Mouse (Mus musculus): ENCODE measurements around the gene Hspb6. TPM values are rescaled to one million over a fixed set of nuclear protein-coding genes. Genes with fewer than 3 reads are reported as not detected.

Hspb6 gene
- polyA plus RNA-seq, 1 experiment from 2014 or later: 27.0 TPM

DNA sequence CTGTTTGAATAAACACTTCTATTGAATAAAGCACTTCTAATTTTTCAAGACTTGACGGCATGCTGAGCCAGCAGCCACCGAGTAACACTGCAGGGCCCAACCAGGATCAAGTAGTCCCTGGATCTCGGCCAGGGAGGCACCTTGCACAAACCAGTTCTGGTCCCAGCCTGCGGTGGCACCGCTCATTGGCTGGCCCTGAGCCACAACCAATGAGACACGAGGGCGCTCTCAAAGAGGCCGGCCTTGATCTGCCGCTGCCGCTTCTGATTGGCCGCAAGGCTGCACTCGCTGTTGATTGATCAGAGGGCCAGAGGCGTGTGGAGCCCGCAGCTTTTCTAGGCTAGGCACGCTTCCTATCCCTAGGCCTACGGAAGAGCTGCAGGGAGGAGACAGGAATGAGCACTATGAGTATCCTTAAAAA, 48.0 kb downstream of the Hspb6 start:
- Histone ChIP-seq H3K9me3 (ENCODE audit: low read length) (no peaks in the 10 kb centered on the region), H3K27ac (ENCODE audit: low read length) (peak overlapping the region; percentile 91), H3K4me2 (replicated peaks; ENCODE audit: low read depth, low read length) (no peak overlapping the region), H3K9ac (replicated peaks; ENCODE audit: low read depth) (no peak overlapping the region), H3K4me3 (ENCODE audit: low read depth, low read length) (no peak overlapping the region), H3K36me3 (ENCODE audit: insufficient read depth, low read length) (no peaks in the 10 kb centered on the region), H3K27me3 (replicated peaks; ENCODE audit: insufficient read depth, low read length) (no peaks in the 10 kb centered on the region), H3K4me1 (ENCODE audit: insufficient read depth, low read depth, low read length) (peaks cover 2% of the 10 kb centered on the region; the same call in 1 of the 2 replicates)
- TF ChIP-seq CTCF (IDR thresholded peaks at IDR 0.05) (no peak), EP300 (IDR thresholded peaks at IDR 0.05) (peak; percentile 92)
- WGBS: 2% methylated on average over 16 of the region's 16 CpGs
- peak; percentile 96 for DNase-seq (ENCODE audit: low spot score)
- ATAC-seq: peak; percentile 87

DNA sequence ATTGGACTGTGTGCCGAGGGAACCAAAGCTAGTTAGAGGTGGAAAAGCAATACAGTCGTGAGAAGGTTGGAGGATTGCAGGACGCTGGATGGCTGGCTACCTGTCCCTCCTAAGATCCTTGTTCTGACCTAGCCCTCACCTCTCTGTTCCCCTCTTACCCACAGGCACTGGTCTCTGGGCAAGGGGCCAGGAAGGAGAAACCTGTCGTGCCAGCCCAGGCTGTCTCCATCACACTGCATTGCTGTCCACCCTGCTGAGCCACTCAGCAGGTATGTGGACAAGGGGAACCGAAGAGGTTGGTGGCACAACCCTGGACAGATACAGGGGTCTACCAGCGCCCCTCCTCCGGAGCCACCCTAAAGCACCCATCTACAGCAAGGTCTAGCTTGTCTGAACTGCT, 48.7 kb downstream of the Hspb6 start:
- Histone ChIP-seq H3K4me1 (ENCODE audit: insufficient read depth, low read depth, low read length) (peaks cover 2% of the 10 kb centered on the region; the same call in 1 of the 2 replicates), H3K27me3 (replicated peaks; ENCODE audit: insufficient read depth, low read length) (no peaks in the 10 kb centered on the region), H3K9ac (replicated peaks; ENCODE audit: low read depth) (no peak overlapping the region), H3K4me2 (replicated peaks; ENCODE audit: low read depth, low read length) (no peak overlapping the region), H3K9me3 (ENCODE audit: low read length) (no peaks in the 10 kb centered on the region), H3K27ac (ENCODE audit: low read length) (peak overlapping the region; percentile 91), H3K36me3 (ENCODE audit: insufficient read depth, low read length) (no peaks in the 10 kb centered on the region), H3K4me3 (ENCODE audit: low read depth, low read length) (no peak overlapping the region)
- DNase-seq (ENCODE audit: low spot score) (peak; percentile 88), ATAC-seq (peak; percentile 72)
- peak; percentile 72 for TF ChIP-seq EP300 (IDR thresholded peaks at IDR 0.05)
- no peak for TF ChIP-seq CTCF (IDR thresholded peaks at IDR 0.05)
- 51% methylated on average over 7 of the region's 7 CpGs for WGBS

DNA sequence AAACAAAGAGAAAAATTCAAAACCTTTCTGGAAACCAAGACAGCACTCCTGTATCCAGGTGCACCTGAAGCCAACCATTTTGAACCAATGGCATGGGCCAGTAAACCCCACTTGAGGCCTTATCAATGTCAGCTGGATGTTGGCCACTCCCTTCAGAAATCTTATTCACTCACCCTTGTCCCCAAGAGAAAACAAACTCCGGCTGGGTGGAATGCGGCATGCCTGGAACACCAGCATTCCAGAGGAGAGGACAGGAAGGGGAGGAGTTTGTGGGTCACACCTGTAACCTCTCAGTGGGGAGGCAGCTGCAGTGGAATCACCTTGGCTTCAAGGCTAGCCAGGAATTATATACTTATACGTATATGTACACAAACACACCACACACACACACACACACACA, 50.6 kb downstream of the Hspb6 start:
- Histone ChIP-seq H3K4me2 (replicated peaks; ENCODE audit: low read depth, low read length) (no peak overlapping the region), H3K9me3 (ENCODE audit: low read length) (no peaks in the 10 kb centered on the region), H3K9ac (replicated peaks; ENCODE audit: low read depth) (no peak overlapping the region), H3K27me3 (replicated peaks; ENCODE audit: insufficient read depth, low read length) (no peaks in the 10 kb centered on the region), H3K4me1 (ENCODE audit: insufficient read depth, low read depth, low read length) (no peaks in the 10 kb centered on the region; the same call in 1 of the 2 replicates), H3K36me3 (ENCODE audit: insufficient read depth, low read length) (no peaks in the 10 kb centered on the region), H3K4me3 (ENCODE audit: low read depth, low read length) (no peak overlapping the region), H3K27ac (ENCODE audit: low read length) (peak overlapping the region; percentile 91)
- TF ChIP-seq CTCF (IDR thresholded peaks at IDR 0.05) (no peak), EP300 (IDR thresholded peaks at IDR 0.05) (peak; percentile 99)
- WGBS: 27% methylated on average over 3 of the region's 3 CpGs
- ATAC-seq: peak; percentile 76
- DNase-seq (ENCODE audit: low spot score): peak; percentile 96

DNA sequence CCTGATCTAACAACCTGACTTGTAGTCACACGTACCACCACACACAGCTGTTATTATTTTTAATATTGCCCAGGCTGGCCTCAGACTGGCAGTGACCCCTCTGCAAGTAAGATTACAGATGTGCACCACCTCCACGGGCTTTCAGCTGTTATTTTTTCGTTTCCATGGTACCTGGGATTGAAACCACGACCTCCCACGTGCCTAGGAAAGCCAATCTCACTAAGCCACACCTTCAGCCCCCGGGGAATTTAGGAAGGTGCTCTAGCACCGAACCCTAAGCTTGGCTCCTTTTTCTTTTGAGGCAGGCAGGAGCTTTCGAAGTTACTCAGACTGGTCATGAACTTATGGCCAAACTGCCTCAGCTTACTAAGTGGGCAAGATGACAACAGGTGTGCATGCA, 52.4 kb downstream of the Hspb6 start:
- no peaks in the 10 kb centered on the region for H3K4me1 ChIP-seq (ENCODE audit: insufficient read depth, low read depth, low read length)
- no peak for ATAC-seq
- no peak for TF ChIP-seq CTCF (IDR thresholded peaks at IDR 0.05)
- TF ChIP-seq EP300 (IDR thresholded peaks at IDR 0.05): no peak
- H3K4me3 ChIP-seq (ENCODE audit: low read depth, low read length): no peak overlapping the region
- no peak overlapping the region for H3K27ac ChIP-seq (ENCODE audit: low read length)
- H3K9me3 ChIP-seq (ENCODE audit: low read length): no peaks in the 10 kb centered on the region
- no peaks in the 10 kb centered on the region for H3K27me3 ChIP-seq (replicated peaks; ENCODE audit: insufficient read depth, low read length)
- no peaks in the 10 kb centered on the region for H3K36me3 ChIP-seq (ENCODE audit: insufficient read depth, low read length)
- H3K4me2 ChIP-seq (replicated peaks; ENCODE audit: low read depth, low read length): no peak overlapping the region
- H3K9ac ChIP-seq (replicated peaks; ENCODE audit: low read depth): no peak overlapping the region
- WGBS: 40% methylated on average over 8 of the region's 8 CpGs
- DNase-seq (ENCODE audit: low spot score): no peak

DNA sequence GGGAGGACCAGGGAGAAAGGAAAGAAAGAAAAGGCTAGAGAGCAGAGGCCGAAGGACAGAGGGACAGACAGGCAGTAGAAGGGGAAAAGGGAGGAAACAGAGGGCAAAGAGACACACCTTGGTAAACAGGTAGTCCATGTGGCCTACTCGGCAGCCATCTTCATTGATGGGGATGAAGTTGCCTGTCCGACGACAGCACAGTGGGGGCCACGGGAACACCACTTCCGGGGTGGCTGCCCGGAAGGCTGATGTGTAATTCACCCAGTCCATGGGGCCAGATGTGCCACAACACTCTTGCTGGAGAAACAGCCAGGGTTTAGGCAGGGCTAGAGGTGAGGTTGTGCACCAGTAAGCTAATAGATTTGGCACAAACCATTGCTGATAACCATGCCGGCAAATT, 53.0 kb downstream of the Hspb6 start:
- WGBS: 83% methylated on average over 8 of the region's 8 CpGs
- Histone ChIP-seq H3K9ac (replicated peaks; ENCODE audit: low read depth) (no peak overlapping the region), H3K4me3 (ENCODE audit: low read depth, low read length) (no peak overlapping the region), H3K27me3 (replicated peaks; ENCODE audit: insufficient read depth, low read length) (no peaks in the 10 kb centered on the region), H3K9me3 (ENCODE audit: low read length) (no peaks in the 10 kb centered on the region), H3K4me2 (replicated peaks; ENCODE audit: low read depth, low read length) (no peak overlapping the region), H3K4me1 (ENCODE audit: insufficient read depth, low read depth, low read length) (no peaks in the 10 kb centered on the region), H3K27ac (ENCODE audit: low read length) (no peak overlapping the region), H3K36me3 (ENCODE audit: insufficient read depth, low read length) (no peaks in the 10 kb centered on the region)
- DNase-seq (ENCODE audit: low spot score) (no peak), ATAC-seq (no peak)
- TF ChIP-seq EP300 (IDR thresholded peaks at IDR 0.05) (no peak), CTCF (IDR thresholded peaks at IDR 0.05) (no peak)

Small RNAs within 50 kb of the gene (microRNA-seq; reads per million reads assigned to microRNA genes)
- gene Gm38670 (2.0 reads per million), gene Mir3569 (not detected)

Other genes with a start within 250 kb of the Hspb6 start
- gene Alkbh6, start 243.5 kb upstream of the Hspb6 start, polyA plus RNA-seq (2015; fragmentation: Nextera tagmentation; extraction: Ambion mirVana): 60.6 and 78.2 TPM in 2 replicates
- 13.1 and 17.2 TPM in 2 replicates for gene Syne4, start 237.4 kb upstream of the Hspb6 start, polyA plus RNA-seq (2015; fragmentation: Nextera tagmentation; extraction: Ambion mirVana)
- gene E130208F15Rik, start 230.4 kb upstream of the Hspb6 start, polyA plus RNA-seq (2015; fragmentation: Nextera tagmentation; extraction: Ambion mirVana): not detected in 2 replicates
- 17.6 and 20.0 TPM in 2 replicates for gene Sdhaf1, start 228.3 kb upstream of the Hspb6 start, polyA plus RNA-seq (2015; fragmentation: Nextera tagmentation; extraction: Ambion mirVana)
- 2.0 and 2.8 TPM in 2 replicates for gene Lrfn3, start 189.4 kb upstream of the Hspb6 start, polyA plus RNA-seq (2015; fragmentation: Nextera tagmentation; extraction: Ambion mirVana)
- 209 and 244 TPM in 2 replicates for gene Tyrobp, start 138.4 kb upstream of the Hspb6 start, polyA plus RNA-seq (2015; fragmentation: Nextera tagmentation; extraction: Ambion mirVana)
- 7.2 and 9.4 TPM in 2 replicates for gene Hcst, start 132.3 kb upstream of the Hspb6 start, polyA plus RNA-seq (2015; fragmentation: Nextera tagmentation; extraction: Ambion mirVana)
- 1.9 and 2.5 TPM in 2 replicates for gene Nfkbid, start 130.4 kb upstream of the Hspb6 start, polyA plus RNA-seq (2015; fragmentation: Nextera tagmentation; extraction: Ambion mirVana)
- 6.8 and 8.1 TPM in 2 replicates for gene Aplp1, start 106.6 kb upstream of the Hspb6 start, polyA plus RNA-seq (2015; fragmentation: Nextera tagmentation; extraction: Ambion mirVana)
- not detected in 2 replicates for gene Kirrel2, start 94.5 kb upstream of the Hspb6 start, polyA plus RNA-seq (2015; fragmentation: Nextera tagmentation; extraction: Ambion mirVana)
- gene Nphs1, start 93.9 kb upstream of the Hspb6 start, polyA plus RNA-seq (2015; fragmentation: Nextera tagmentation; extraction: Ambion mirVana): 0.12 TPM in 2 replicates
- not detected in 2 replicates for gene Prodh2, start 58.6 kb upstream of the Hspb6 start, polyA plus RNA-seq (2015; fragmentation: Nextera tagmentation; extraction: Ambion mirVana)
- 2.1 TPM in 2 replicates for gene Arhgap33, start 17.1 kb upstream of the Hspb6 start, polyA plus RNA-seq (2015; fragmentation: Nextera tagmentation; extraction: Ambion mirVana)
- 4.0 and 4.4 TPM in 2 replicates for gene Proser3, start 121 bp downstream of the Hspb6 start, polyA plus RNA-seq (2015; fragmentation: Nextera tagmentation; extraction: Ambion mirVana)
- 32.8 and 38.6 TPM in 2 replicates for gene Lin37, start 7.7 kb downstream of the Hspb6 start, polyA plus RNA-seq (2015; fragmentation: Nextera tagmentation; extraction: Ambion mirVana)
- gene U2af1l4, start 11.1 kb downstream of the Hspb6 start, polyA plus RNA-seq (2015; fragmentation: Nextera tagmentation; extraction: Ambion mirVana): 75.0 and 86.0 TPM in 2 replicates
- gene Gm49396, start 11.2 kb downstream of the Hspb6 start, polyA plus RNA-seq (2015; fragmentation: Nextera tagmentation; extraction: Ambion mirVana): 4.5 and 6.1 TPM in 2 replicates
- 173 and 184 TPM in 2 replicates for gene Psenen, start 11.4 kb downstream of the Hspb6 start, polyA plus RNA-seq (2015; fragmentation: Nextera tagmentation; extraction: Ambion mirVana)
- gene Igflr1, start 13.2 kb downstream of the Hspb6 start, polyA plus RNA-seq (2015; fragmentation: Nextera tagmentation; extraction: Ambion mirVana): 1.2 and 3.2 TPM in 2 replicates
- 6.8 and 6.9 TPM in 2 replicates for gene Kmt2b, start 36.5 kb downstream of the Hspb6 start, polyA plus RNA-seq (2015; fragmentation: Nextera tagmentation; extraction: Ambion mirVana)
- gene Zbtb32, start 46.7 kb downstream of the Hspb6 start, polyA plus RNA-seq (2015; fragmentation: Nextera tagmentation; extraction: Ambion mirVana): 3.0 and 3.9 TPM in 2 replicates
- 11.2 and 11.8 TPM in 2 replicates for gene Upk1a, start 60.7 kb downstream of the Hspb6 start, polyA plus RNA-seq (2015; fragmentation: Nextera tagmentation; extraction: Ambion mirVana)
- 717 and 766 TPM in 2 replicates for gene Cox6b1, start 74.0 kb downstream of the Hspb6 start, polyA plus RNA-seq (2015; fragmentation: Nextera tagmentation; extraction: Ambion mirVana)
- gene Etv2, start 83.7 kb downstream of the Hspb6 start, polyA plus RNA-seq (2015; fragmentation: Nextera tagmentation; extraction: Ambion mirVana): not detected in 2 replicates
- 101 and 107 TPM in 2 replicates for gene Rbm42, start 98.1 kb downstream of the Hspb6 start, polyA plus RNA-seq (2015; fragmentation: Nextera tagmentation; extraction: Ambion mirVana)
- 10.0 and 10.3 TPM in 2 replicates for gene Haus5, start 112.8 kb downstream of the Hspb6 start, polyA plus RNA-seq (2015; fragmentation: Nextera tagmentation; extraction: Ambion mirVana)
- not detected in 2 replicates for gene Pmis2, start 119.4 kb downstream of the Hspb6 start, polyA plus RNA-seq (2015; fragmentation: Nextera tagmentation; extraction: Ambion mirVana)
- gene 2200002J24Rik, start 146.7 kb downstream of the Hspb6 start, polyA plus RNA-seq (2015; fragmentation: Nextera tagmentation; extraction: Ambion mirVana): 0.69 and 1.2 TPM in 2 replicates
- gene Atp4a, start 160.0 kb downstream of the Hspb6 start, polyA plus RNA-seq (2015; fragmentation: Nextera tagmentation; extraction: Ambion mirVana): 0.14 TPM in 1 of 2 replicates, not detected in the other
- gene Tmem147, start 177.4 kb downstream of the Hspb6 start, polyA plus RNA-seq (2015; fragmentation: Nextera tagmentation; extraction: Ambion mirVana): 179 and 193 TPM in 2 replicates
- gene Gapdhs, start 191.5 kb downstream of the Hspb6 start, polyA plus RNA-seq (2015; fragmentation: Nextera tagmentation; extraction: Ambion mirVana): 0.18 and 0.21 TPM in 2 replicates
- 6.7 and 7.3 TPM in 2 replicates for gene Sbsn, start 199.3 kb downstream of the Hspb6 start, polyA plus RNA-seq (2015; fragmentation: Nextera tagmentation; extraction: Ambion mirVana)
- 65.2 and 74.3 TPM in 2 replicates for gene Dmkn, start 211.6 kb downstream of the Hspb6 start, polyA plus RNA-seq (2015; fragmentation: Nextera tagmentation; extraction: Ambion mirVana)
- 2.1 and 4.4 TPM in 2 replicates for gene Krtdap, start 235.7 kb downstream of the Hspb6 start, polyA plus RNA-seq (2015; fragmentation: Nextera tagmentation; extraction: Ambion mirVana)

Measured in lung, postnatal 0 days (tissue).